Mouse (Mus musculus): ENCODE data around the gene Tpx2.

Gene Tpx2

GRCm38 (mm10) chr2:152943568-152943967 is 95.8 kb downstream of the Tpx2 start:
- ATAC-seq (ENCODE audit: low TSS enrichment): peak; percentile 45

GRCm38 (mm10) chr2:152944013-152944412 is 96.2 kb downstream of the Tpx2 start:
- no peak for ATAC-seq (ENCODE audit: low TSS enrichment)

Measured in frontal cortex, adult (tissue).